Mouse (Mus musculus) ovary, postnatal 10 days (tissue): Measurements from ENCODE around the gene Calm5.
"Not testable (repeated sequence)": the region's sequence is repeated elsewhere in the genome, so short reads cannot be mapped to it uniquely, and the experiment has no call there.

Experiments used
- DNase-seq: peaks from one replicate; pipeline ENCODE4 v3.0.0; 2022; ENCODE audit warnings: low spot score

Calm5 gene

DNA sequence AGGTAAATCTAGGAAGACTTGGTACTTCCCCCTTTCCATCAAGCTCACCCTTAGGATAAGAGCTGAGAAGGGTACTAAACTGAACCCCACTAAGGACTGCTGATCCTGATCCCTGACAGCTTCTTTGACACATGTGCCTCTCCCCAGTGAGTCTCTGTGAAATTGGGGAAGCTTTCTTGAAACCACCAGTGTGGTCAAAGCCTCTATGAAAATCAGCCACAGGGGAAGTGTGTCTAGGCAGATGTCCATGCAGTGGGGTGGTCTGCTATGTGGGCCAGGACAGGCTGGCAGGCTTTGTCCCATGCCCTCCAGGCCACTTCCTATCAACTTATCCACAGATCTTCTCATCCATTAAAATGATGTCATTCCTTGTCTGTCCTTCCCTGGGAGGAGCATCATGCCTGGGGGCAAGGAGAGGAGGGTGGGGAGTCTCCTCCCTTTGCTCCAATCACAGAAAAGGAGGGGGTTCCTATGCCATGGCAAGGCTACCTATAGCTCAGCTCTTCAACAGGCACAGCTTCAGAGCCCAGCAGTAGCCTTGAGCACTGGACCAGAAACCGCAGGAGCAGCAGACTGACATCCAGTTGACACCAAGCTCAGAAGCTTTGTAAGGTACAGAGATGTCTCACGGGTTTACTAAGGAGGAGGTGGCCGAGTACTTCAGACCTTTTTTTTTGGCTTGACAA is at the start of gene Calm5:
Gene Calm5, plus strand, starts transcription at position 526 of the 686 bp plus-strand sequence.
- not testable (repeated sequence) for DNase-seq

DNA sequence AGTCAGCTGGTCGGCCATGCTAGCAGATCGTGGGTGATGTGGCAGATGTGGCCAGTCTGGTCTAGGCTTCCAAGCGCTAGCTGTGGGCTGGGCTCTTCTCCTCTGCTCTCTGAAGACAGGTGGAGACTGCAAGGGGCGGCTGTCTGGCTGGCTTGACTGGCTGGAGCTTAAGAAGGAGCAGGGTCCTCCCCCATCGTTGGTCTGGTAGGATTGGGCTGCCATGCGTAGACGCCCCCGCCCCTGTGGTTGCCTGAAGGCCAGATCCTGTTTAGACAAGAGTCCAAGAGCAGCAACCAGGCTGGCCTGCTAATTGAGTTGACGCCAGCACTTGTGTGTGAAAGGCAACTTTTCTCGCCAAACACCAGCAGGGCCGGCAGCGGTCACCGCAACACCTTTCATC is 49.8 kb upstream of the Calm5 start, which contains the start of gene Calml3:
Gene Calml3, minus strand, starts transcription at position 131 of the 400 bp plus-strand sequence.
- no peak for DNase-seq

DNA sequence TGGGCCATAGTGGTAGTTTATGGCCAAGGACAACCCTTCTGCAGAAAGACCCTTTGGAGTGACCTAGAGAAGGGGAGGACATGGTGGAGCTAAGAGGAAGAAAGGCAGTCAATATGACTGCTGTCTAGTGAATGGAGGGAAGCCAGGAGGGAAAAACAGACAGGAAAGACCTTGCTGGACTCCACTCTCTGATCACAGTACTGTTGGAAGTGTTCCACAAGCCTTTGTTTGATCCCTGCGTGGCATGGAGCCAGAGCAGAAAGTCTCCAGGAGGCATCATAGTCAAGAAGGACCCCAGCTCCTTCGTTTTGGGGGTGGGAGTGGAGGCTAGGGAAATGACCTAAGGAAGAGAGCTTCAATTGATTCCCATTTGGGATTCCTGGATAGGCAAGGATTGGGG is 48.8 kb upstream of the Calm5 start:
- no peak for DNase-seq

DNA sequence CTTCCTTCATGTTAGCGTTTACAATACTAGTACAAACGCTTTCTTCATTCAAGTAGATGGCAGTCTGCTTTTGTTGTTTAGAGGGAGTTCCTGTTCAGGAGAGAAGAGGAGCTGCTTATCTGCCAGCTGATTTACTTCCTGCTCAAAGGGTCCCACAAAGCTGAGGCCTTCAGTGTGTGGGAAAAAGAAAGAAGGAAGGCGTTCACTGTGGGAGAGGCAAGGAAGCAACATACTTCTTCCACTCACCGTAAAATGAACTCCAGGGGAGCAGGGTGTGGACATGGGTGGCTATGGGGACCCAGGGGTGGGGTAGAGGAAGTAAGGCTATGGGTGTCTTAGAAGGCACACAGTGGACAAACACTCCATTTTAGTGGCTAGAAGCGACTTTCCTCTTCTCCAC is 48.3 kb upstream of the Calm5 start:
- no peak for DNase-seq

DNA sequence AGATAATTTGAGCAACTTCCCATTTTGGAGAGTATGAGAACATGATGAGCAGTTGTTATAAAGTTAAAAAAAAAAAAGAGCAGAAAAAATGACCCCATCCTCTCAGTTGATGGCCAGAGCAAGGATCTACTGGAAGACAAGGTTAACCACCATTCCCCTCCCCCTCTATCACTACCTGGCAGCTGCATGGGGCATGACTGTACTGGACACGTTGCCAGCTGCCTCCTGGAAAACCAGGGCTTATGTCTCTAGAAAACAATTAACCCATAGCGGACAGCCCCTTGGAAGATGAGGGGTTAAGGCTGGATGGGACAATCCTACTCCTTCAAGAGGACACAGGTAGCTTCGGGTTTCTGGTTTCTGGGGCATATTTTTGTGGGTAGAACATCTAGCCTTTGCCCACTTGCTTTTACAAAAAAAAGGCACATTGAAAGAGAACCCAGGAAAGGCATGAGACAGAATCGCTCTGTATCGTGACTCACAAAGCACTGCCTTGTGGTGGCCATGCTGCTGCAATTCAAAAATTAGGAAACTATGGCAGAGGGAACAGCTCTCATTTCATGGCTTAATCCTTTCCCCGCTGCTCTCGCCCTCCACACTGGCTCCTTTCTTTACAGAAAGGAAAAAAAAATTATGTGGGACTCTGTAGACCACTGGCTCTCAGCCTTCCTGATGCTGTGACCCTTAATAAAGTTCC is 46.7 kb upstream of the Calm5 start:
- no peak for DNase-seq

DNA sequence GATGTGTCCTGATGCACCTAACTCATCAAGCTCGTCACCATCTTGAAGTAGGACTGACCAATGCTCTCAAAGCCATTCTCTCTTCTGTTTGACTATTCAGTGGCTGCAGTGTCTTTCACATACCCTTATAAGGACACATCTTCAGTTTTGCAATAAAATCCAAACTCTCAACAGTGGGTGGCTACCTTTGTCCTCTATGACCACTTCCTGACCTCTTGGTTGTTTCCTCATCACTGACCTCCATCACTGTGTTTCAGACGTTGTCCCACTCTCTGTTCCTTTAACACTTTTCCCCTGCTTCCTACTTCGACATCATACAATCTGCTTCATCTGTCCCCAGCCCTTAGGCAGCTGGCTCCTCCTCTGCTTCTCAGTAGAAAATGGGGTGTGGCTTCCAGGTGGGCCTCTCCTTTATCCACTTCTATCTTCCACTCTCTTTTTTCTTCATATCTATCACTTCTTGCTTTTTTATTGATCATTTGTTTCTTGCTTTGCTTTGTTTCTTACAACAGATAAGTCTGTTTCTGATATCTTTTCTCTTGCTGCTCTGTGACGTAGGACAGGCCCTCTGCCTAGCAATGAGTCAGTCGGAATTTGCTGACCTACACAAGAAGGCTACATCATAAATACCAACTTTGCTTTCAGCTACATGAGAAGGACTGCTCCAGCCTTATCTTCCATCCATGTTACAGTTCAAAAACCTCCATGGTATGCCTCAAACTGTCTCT is 35.8 kb upstream of the Calm5 start:
- DNase-seq = no peak

DNA sequence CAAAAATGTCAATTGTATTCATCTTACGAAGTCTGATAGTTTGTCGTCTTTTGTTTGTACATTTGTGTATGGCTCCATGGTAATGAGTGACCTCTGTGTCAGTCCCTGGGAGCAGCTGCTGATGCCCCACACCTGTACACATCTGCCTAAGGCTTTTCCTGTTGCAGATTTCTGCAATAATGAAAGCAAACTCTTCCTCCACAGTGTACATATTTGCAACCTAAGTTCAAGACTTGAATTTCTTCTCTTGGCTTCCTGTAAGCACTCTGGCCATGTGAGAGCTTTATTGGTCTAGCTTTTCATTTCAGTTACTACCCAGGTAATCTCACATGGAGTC is 35.3 kb upstream of the Calm5 start:
- no peak for DNase-seq

DNA sequence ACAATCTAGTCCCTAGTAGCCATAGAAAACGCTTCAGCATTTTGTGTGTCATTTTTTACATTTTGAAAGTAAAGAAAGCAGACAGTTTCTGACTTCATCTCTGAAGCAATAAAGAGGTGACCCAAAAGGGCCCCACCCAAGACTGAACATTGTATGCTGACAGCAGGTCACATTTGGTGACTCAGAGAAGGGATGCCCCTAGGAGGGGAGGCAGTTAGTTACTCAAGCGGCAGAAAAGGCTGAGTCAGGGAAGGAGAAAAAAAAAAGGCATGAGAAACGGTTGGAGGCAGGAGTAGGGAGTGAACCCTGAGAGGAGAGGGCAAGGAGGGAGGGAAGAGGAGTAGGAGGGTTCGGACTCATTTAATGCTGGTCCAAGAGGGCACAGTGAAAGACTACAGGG is 31.9 kb upstream of the Calm5 start:
- no peak for DNase-seq

DNA sequence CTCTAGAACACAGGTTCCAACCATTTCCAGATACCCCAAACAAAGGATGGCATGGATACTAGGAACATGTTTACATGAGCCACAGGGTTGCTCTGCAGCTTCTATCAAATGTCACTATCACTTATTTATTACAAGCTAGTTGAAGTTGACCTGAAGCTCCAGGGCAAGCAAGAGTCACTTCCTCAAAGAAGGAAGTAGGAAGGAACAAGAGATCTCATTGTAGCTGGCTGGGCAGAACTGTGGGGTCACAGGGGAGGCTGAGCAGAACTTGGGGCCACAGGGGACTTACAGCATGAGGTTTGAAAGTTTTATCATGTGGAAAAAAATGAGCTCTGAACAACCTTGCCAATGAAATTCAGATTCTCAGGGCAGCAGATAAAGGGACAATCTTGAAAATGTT is 28.2 kb upstream of the Calm5 start:
- no peak for DNase-seq

DNA sequence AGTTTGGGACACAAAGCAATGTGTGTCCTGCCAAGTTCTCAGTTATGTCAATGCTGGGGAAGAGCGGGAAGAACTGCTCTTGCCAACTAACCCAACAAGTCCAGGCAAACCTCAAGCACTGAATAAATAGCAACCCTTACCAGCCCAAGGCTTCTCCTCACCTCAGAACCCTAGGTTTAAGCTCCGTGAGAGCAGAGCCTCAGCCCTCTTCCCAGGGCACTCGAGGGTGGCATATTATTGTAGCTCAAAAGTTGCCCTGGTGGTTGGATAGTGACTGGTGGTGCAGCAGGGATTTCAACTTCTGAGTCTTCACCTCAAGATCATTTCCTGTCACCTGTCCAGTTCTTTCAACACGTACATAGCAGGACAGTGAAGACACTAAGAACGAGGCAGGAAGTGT is 22.4 kb upstream of the Calm5 start:
- DNase-seq = no peak

DNA sequence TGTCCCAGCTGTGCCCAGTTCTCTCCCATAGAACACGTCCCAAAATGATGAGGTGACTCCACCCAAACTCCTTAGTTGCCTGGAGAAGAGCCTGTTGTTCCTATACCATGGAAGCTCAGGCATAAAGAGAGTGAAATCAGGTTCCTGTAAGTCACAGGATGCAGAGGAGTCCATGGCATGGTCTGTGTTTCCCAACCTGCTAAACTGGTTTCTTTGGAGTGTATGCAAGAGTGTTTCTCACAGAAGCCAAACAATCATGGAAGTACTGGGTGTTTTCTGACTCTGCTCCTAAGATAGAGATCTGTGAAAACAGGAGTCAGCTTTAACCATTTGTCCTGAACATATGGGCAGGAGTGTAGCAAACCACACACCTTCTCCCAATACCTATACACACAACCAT is 22.0 kb upstream of the Calm5 start:
- no peak for DNase-seq

DNA sequence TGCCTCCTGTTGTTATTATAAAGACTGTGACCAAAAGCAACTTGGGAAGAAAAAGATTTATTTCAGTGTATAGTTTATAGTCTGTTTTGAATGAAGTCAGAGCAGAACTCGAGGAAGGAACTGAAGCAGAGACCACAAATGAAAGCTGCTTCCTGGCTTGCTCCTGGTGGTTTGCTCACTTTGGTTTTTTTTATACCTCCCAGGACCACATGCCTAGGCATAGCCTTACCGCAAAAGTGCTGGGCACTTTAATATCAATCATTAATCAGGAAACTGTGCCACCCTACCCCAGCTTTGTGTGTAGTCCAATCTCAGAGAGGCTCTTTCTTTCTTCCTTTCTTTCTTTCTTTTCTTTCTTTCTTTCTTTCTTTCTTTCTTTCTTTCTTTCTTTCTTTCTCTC is 21.5 kb upstream of the Calm5 start:
- DNase-seq = no peak

DNA sequence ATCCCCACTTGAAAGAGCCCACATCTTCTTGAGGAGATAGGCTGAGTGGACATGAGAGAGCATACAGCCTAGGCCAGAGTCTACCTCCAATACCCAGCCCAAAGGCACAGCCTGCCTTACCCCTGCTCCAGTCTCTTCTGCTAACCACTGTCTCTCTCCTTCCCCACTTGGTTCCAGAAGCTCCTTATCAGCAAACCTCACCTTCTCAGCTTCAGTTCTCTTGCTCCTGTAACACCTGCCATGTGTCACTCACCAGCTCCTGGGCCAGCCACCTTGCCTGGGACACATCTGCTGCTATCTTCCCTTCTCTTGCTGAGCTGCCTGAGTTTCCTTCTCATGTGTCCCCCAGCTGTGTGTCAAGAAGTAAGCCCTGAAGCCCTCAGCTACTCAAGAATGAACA is 20.3 kb upstream of the Calm5 start:
- DNase-seq = not testable (repeated sequence)

DNA sequence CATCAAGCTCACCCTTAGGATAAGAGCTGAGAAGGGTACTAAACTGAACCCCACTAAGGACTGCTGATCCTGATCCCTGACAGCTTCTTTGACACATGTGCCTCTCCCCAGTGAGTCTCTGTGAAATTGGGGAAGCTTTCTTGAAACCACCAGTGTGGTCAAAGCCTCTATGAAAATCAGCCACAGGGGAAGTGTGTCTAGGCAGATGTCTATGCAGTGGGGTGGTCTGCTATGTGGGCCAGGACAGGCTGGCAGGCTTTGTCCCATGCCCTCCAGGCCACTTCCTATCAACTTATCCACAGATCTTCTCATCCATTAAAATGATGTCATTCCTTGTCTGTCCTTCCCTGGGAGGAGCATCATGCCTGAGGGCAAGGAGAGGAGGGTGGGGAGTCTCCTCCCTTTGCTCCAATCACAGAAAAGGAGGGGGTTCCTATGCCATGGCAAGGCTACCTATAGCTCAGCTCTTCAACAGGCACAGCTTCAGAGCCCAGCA is 16.6 kb upstream of the Calm5 start, which contains the start of gene Calm4:
Gene Calm4, plus strand, starts transcription at position 446 of the 496 bp plus-strand sequence.
- DNase-seq = not testable (repeated sequence)

DNA sequence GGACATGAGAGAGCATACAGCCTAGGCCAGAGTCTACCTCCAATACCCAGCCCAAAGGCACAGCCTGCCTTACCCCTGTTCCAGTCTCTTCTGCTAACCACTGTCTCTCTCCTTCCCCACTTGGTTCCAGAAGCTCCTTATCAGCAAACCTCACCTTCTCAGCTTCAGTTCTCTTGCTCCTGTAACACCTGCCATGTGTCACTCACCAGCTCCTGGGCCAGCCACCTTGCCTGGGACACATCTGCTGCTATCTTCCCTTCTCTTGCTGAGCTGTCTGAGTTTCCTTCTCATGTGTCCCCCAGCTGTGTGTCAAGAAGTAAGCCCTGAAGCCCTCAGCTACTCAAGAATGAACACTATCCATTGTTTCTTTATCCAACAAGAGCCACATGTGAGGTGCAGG is 13.3 kb upstream of the Calm5 start:
- not testable (repeated sequence) for DNase-seq

DNA sequence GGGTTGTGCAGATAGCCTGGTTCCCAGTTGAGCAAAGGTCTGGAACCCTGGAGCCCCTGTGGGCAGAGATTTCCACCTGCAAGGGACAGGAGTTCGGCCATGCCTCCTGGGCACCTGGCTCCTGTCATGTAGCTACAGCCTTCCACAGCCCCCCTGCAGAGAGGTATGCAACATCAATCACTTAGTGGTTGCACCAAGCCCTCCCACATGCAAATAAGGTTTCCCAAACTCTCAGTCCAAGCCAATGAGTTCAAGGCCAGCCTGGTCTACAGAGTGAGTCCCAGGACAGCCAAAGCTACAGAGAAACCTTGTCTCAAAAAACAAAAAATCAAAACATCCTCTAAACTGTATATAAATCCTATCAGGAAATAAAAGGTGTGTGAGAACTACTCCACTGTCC is 3.6 kb upstream of the Calm5 start:
- no peak for DNase-seq

DNA sequence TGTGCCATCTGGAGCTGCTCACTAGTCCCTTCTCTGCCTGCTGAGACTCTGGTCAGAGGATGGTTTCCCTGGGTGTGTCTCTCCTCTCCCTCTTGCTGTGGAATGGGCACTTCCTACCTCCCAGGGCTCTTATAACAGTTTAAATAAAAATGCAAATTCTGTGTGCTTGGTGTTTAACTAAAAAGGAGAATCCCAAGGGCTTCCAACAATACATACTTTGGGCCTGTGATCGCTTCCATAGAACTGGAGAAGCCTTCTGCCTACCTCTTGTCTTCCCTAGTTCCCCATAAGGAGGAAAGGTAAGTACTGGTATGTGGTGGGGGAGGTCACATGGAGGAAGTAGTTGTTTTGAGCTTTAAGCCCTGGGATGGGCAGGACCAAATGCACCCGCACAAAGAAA is 883 bp downstream of the Calm5 start:
- DNase-seq = no peak

DNA sequence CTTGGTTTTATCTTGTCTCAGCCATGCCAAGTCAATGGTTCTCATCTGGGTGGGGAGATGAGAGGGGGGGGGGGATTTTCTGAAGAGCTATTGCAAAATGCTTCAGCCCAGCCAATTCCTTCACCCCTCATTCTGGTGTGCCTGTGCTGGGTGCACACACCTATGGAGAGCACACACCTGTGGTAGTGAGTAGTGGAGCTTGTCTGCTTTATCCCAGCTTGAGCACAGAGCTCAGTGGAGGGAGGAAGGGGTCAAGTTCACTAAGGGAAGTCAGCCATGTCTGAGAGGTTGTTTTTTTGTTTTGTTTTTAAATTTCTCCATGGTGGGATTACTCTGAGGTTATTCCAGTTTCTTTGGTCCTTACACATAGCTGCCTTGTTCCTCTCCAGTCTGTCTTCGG is 2.3 kb downstream of the Calm5 start:
- no peak for DNase-seq

DNA sequence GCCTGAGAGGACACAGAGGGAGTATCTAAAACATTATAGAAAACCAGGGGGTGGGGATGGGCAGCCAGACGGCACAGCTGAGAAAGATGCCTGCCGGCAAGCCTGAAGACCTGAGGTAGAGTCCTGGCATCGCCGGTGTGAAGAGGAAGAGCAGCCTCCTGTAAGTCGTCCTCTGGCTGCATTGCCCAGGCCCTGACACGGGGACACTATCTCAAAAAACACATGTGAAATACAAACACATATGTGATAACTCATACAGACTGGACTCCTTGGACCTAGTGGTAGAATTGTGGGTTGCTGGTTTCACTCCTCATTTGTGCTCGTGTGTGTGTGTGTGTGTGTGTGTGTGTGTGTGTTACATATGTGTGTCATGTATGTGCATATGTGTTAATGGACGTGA is 7.3 kb downstream of the Calm5 start:
- no peak for DNase-seq

DNA sequence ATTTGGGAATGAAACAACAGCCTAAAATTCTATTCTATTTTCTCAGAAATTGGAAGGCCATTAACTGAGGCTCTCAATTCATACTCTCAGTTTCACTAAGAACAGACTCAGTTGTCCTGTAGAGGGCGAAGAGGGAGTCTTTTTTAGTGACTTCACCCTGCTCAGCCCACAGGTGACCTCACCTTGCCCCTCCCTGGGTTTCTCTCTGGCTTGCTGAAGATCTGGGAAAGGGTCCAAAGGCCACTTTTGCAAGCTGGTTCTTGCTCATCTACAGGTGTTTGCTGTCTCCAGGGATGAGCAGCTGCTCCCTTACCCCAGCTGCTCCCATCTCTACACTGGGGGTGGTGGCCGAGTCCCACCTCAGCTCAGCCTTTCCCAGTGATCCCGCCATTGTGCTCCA is 8.4 kb downstream of the Calm5 start:
- no peak for DNase-seq

DNA sequence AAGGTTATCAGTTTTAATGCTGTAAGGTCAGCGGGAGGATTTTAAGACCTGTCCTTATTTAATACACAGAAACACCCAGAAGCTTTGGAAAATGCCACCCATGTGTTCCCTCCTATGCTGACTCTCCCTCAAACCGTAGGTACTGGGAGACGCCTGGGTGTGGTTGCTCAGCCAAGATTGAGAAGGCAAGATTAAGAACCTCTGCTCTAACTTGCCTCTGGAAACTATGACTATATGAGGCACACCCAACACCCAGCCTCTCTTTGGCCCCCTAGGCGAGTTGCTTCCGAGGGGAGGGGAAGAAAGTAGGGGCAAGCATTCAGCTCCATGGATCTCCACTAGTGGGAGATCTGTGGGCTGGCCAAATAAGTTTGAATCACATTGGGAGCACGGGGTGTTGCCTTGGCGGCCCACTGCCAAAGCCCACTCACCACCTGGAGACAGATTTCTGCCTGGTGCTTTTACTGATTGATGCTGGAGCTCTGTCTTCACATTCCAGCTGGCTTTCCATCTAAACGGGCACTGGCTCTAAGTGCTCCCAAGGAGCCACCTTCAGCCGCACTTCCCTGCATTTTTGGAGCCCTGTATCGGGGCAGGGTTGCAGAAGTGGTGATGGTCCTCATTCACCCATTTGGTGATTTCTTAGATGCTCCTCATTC is 9.1 kb downstream of the Calm5 start:
- no peak for DNase-seq

DNA sequence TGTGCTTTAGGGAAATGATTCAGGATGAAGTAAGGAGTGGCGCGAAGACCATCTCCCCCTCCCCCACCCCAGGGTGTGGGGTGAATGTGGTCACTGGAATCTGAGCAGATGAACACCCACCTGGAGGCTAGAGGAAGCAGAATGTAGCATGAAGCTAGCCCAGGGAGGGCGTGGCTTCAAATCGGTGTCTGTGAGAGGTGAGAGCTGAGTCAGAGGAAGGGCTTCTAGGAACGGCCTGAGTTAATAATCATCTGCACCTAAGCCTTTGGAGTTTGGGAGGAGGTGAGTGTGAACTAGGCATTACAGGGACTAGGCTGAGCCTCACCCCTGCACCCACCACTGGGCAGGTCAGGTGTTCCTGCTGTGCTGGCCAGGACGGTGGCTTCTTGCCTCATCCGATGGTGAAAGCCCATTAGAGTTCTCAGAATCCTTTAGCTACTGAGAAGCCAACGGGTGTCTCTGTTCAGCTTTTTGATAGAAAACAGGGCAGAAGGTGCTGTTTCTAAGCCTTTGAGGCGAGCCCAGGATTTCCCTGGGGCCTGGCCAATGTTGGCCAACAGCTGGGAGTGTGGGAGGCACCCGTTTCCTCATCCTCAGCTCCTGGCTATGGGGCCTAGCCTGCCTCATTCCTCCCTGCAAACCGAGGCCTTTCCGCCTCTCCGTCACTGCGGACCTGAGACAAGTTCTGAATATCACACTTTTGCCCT is 11.8 kb downstream of the Calm5 start:
- DNase-seq = no peak
